Mouse (Mus musculus) thymus, adult 2 months (tissue): ENCODE data around the gene Cenpf. TPM values are rescaled to one million over a fixed set of nuclear protein-coding genes. Genes with fewer than 3 reads are reported as not detected.
A peak's percentile ranks its signal among the peaks of the same experiment; 100 is the strongest.

Source experiments
- DNase-seq: peaks from one replicate; pipeline ENCODE4 v3.0.0; 2021
- H3K27ac ChIP-seq: fragments of 200-500 bp; 2 replicates; pipeline ENCODE4 v1.5.1; 2012; ENCODE audit warnings: low read length, control low read depth; ENCODE audit not compliant: control insufficient read depth, insufficient read depth
- H3K27me3 ChIP-seq: fragments of 200-500 bp; 2 replicates; pipeline ENCODE4 v1.6.1; 2012; ENCODE audit warnings: mild to moderate bottlenecking, low read length, moderate library complexity, mixed read lengths; ENCODE audit not compliant: control insufficient read depth, insufficient read depth
- H3K36me3 ChIP-seq: fragments of 200-500 bp; 2 replicates; pipeline ENCODE4 v1.6.1; 2012; ENCODE audit warnings: mild to moderate bottlenecking, low read length, moderate library complexity; ENCODE audit not compliant: control insufficient read depth, insufficient read depth
- H3K4me1 ChIP-seq: fragments of 200-500 bp; replicated peaks from 2 replicates; pipeline ENCODE4 v1.6.1; 2012; ENCODE audit warnings: low read length; ENCODE audit not compliant: control insufficient read depth, insufficient read depth
- H3K4me3 ChIP-seq: fragments of 200-500 bp; 2 replicates; pipeline ENCODE4 v1.5.1; 2012; ENCODE audit warnings: mild to moderate bottlenecking, low read length, control low read depth, moderate library complexity; ENCODE audit not compliant: control insufficient read depth, insufficient read depth
- CTCF ChIP-seq: fragments of 200-500 bp; IDR thresholded peaks from 2 replicates; pipeline ENCODE4 v1.5.1; 2012; ENCODE audit warnings: mild to moderate bottlenecking, control low read depth, low read length, moderate library complexity, borderline replicate concordance; ENCODE audit not compliant: control insufficient read depth, poor library complexity, insufficient read depth; ENCODE audit errors: extremely low read depth
- POLR2A ChIP-seq: fragments of 200-500 bp; IDR thresholded peaks from 2 replicates; pipeline ENCODE4 v1.6.1; 2012; ENCODE audit warnings: mild to moderate bottlenecking, low read length, control low read depth, moderate library complexity; ENCODE audit not compliant: control insufficient read depth, poor library complexity, insufficient read depth; ENCODE audit errors: extremely low read depth
- WGBS: fragments of 180-500 bp; shearing (Covaris S2); methylation state at CpG from one replicate; pipeline ENCODE4 v1.1.7; 2018; 5-methylcytosine and 5-hydroxymethylcytosine counted together
- polyA plus RNA-seq: library from polyadenylated mRNA; depleted of rRNA; stranded (reverse); fragments of >200 nt; gene quantifications from 2 replicates; pipeline ENCODE4 v1.2.3, GENCODE M21; 2012

The Cenpf gene
- polyA plus RNA-seq, 1 experiment = 10.3 TPM

GRCm38 (mm10) chr1:189639581-189639980 is 48.3 kb downstream of the Cenpf start:
- no peak for TF ChIP-seq CTCF
- TF ChIP-seq POLR2A = no peak
- Histone ChIP-seq H3K27ac (no peak overlapping the region), H3K4me1 (no peaks in the 10 kb centered on the region), H3K36me3 (peaks cover 27% of the 10 kb centered on the region), H3K4me3 (no peak overlapping the region), H3K27me3 (no peaks in the 10 kb centered on the region)
- DNase-seq = no peak
- 95% methylated on average over 6 of the region's 6 CpGs for WGBS

- WGBS = 68% methylated on average over 5 of the region's 5 CpGs
- DNase-seq = no peak
- TF ChIP-seq POLR2A (no peak), CTCF (no peak)
Observed at GRCm38 (mm10) chr1:189633791-189634190, 54.1 kb downstream of the Cenpf start.

GRCm38 (mm10) chr1:189631906-189632675 is 55.8 kb downstream of the Cenpf start:
- WGBS = 87% methylated on average over 13 of the region's 13 CpGs
- TF ChIP-seq POLR2A = no peak
- TF ChIP-seq CTCF = no peak
- H3K27me3 ChIP-seq = no peaks in the 10 kb centered on the region
- no peaks in the 10 kb centered on the region for H3K4me1 ChIP-seq
- H3K4me3 ChIP-seq = no peak overlapping the region
- H3K27ac ChIP-seq = no peak overlapping the region
- no peaks in the 10 kb centered on the region for H3K36me3 ChIP-seq
- no peak for DNase-seq

More at GRCm38 (mm10) chr1:189633791-189634190, 54.1 kb downstream of the Cenpf start:
- Histone ChIP-seq H3K27ac (no peak overlapping the region), H3K36me3 (no peaks in the 10 kb centered on the region), H3K27me3 (no peaks in the 10 kb centered on the region), H3K4me1 (no peaks in the 10 kb centered on the region), H3K4me3 (no peak overlapping the region)

- H3K27ac ChIP-seq = no peak overlapping the region
- DNase-seq = no peak
- WGBS = 79% methylated on average over 6 of the region's 6 CpGs
- no peaks in the 10 kb centered on the region for H3K4me1 ChIP-seq
- no peaks in the 10 kb centered on the region for H3K36me3 ChIP-seq
- H3K27me3 ChIP-seq = no peaks in the 10 kb centered on the region
- TF ChIP-seq CTCF (no peak), POLR2A (no peak)
- no peak overlapping the region for H3K4me3 ChIP-seq
Observed at GRCm38 (mm10) chr1:189630026-189630425, 57.9 kb downstream of the Cenpf start.

GRCm38 (mm10) chr1:189627976-189628768 is 59.7 kb downstream of the Cenpf start:
- no peaks in the 10 kb centered on the region for H3K27me3 ChIP-seq
- WGBS = 82% methylated on average over 9 of the region's 9 CpGs
- peak; percentile 70 for DNase-seq

GRCm38 (mm10) chr1:189624756-189625155 is 63.1 kb downstream of the Cenpf start:
- no peaks in the 10 kb centered on the region for H3K36me3 ChIP-seq
- WGBS = 92% methylated on average over 7 of the region's 7 CpGs
- TF ChIP-seq CTCF = no peak

More at GRCm38 (mm10) chr1:189627976-189628768, 59.7 kb downstream of the Cenpf start:
- Histone ChIP-seq H3K27ac (no peak overlapping the region), H3K4me1 (no peaks in the 10 kb centered on the region), H3K4me3 (no peak overlapping the region), H3K36me3 (no peaks in the 10 kb centered on the region)
- TF ChIP-seq POLR2A (no peak), CTCF (no peak)

More at GRCm38 (mm10) chr1:189624756-189625155, 63.1 kb downstream of the Cenpf start:
- no peak overlapping the region for H3K4me3 ChIP-seq
- H3K4me1 ChIP-seq = no peaks in the 10 kb centered on the region
- no peak overlapping the region for H3K27ac ChIP-seq
- no peaks in the 10 kb centered on the region for H3K27me3 ChIP-seq
- DNase-seq = no peak
